Mouse (Mus musculus): ENCODE data around the gene Cdc14b.

DNA sequence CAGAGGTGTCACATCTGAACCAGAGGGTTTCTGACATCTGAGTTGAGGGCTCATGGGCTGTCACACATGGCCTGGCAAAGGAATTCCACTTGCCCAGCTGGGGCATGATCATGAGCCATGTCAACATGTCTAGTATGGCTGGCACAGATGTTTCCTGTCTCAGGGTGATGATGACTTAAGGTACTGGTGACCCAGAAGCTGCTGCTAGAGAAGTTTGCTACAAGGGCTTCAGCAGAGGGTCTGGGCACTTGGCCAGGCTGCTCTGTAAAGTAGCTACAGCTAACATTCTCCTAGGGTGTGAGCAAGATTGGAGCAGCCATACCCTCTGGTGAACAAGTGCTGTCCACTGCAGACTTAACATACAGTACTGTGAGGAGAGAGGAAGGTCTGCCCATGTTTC lies 88.0 kb downstream of the Cdc14b start:
- no peak for TF ChIP-seq CTCF (IDR thresholded peaks at IDR 0.05; ENCODE audit: low read depth)
- no peak for TF ChIP-seq EP300 (IDR thresholded peaks at IDR 0.05; ENCODE audit: low read depth)
